Mouse (Mus musculus): ENCODE measurements at regions not wholly inside any gene's neighbourhood (a gene's known extent, or its start where the extent isn't known, plus 50 kb on each side); places are given as distances from the start of the nearest gene placed in this dataset.

- no peaks in the 10 kb centered on the region for H3K4me1 ChIP-seq
- DNase-seq (ENCODE audit: low spot score) = no peak
- H3K36me3 ChIP-seq = no peaks in the 10 kb centered on the region
- H3K27ac ChIP-seq = no peak overlapping the region
- no peaks in the 10 kb centered on the region for H3K9me3 ChIP-seq
- WGBS = 82% methylated on average over 7 of the region's 7 CpGs
- H3K4me3 ChIP-seq = no peak overlapping the region
- H3K27me3 ChIP-seq (ENCODE audit: insufficient read depth, poor library complexity, severe bottlenecking) = peaks cover 55% of the 10 kb centered on the region
Measured at GRCm38 (mm10) chr12:110200471-110200870, 78.4 kb upstream of the Dio3 start.

DNA sequence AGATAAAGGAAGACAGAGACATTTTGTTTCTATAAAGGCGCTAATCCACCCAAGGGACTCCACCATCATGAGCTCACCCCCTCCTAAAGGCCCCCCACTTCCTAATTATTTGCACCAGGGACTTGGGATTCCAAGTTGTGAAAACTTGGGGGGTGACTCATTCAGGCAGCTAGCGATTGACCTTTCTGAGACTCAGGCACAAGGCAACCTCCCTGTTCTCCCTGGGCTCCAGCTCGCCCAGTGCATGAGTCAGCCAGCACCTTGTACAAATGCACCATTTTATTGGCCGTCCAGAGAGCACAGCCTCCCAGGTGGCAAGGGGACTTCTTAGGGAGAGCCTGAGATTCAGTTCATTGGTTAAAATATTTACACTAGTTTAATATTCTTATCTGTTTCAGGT lies 78.0 kb upstream of the Dio3 start:
- 76% methylated on average over 4 of the region's 4 CpGs for WGBS
- Histone ChIP-seq H3K4me3 (no peak overlapping the region), H3K36me3 (no peaks in the 10 kb centered on the region), H3K9me3 (no peaks in the 10 kb centered on the region), H3K27me3 (ENCODE audit: insufficient read depth, poor library complexity, severe bottlenecking) (peaks cover 51% of the 10 kb centered on the region), H3K27ac (no peak overlapping the region), H3K4me1 (no peaks in the 10 kb centered on the region)
- no peak for DNase-seq (ENCODE audit: low spot score)

DNA sequence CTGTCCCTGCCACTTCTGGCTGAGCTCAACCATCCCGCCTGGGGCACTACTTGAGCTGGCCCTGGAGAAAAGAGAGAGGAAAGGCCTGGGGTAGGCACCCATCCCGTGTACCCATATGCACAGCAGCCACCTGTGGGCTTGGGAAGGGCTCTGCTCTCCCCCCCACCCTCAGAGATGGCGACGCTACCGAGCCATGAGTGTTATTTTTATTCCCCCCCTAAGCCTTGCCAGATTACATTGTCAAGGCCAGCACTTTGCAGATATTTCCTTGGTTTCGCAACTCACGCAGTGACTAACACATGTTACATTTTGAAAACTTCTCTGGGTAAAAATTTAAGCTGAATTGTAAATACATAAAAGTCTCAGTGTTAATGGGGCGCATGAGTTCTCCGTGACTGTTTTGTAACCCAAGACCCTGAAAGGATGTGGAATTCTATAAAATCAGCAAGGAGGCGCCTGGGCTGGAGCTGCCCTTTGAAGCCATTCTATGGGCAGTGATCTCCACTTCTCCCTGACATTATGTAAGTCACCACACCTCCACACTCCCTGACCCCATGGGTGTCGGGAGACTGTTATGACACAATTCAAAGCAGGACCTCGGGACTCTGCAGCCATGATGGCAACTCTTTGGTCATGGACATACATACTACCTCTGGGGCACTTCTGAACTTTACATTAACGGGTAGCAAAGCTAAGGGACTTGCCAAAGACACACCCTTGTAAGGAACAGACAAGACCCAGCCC lies 75.4 kb upstream of the Dio3 start:
- Histone ChIP-seq H3K27me3 (ENCODE audit: insufficient read depth, poor library complexity, severe bottlenecking) (peaks cover 55% of the 10 kb centered on the region), H3K9me3 (no peaks in the 10 kb centered on the region)

DNA sequence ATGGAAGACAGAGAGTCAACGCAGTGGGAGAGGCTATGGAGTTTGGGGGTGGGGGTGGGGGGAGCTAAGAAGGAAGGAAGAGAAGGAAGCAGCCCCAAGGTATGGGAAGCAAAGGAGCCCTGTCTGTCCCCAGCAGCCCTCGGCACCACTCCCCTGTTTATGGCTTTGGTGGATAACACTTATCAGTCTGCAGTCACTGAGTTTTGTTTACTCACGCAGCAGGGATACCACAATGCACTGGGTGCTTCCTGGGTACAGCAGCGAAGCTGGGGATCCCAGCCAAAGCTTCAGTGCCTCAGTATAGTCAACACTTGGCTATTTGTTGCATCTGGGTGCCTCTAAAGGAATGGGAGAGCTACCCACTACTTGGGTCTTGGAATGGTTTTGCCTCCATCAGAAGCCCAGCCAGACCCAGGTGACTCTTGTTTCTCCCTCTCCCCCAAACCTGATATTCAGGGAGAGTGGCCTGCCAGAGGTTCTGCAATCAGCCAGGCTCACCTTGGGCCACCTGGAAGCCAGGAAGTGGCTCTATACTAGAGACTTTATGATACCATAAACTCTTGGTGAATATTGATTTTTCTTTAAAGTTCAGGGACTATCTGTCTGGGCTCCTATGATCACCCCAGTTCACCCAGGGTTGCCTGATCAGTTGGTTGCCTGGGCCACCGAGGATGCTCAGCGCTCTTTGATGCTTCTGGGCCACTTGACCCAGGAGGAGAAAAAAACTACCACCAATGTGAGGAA lies 74.5 kb upstream of the Dio3 start:
- no peaks in the 10 kb centered on the region for H3K9me3 ChIP-seq
- 44% methylated on average over 6 of the region's 6 CpGs for WGBS
- H3K27ac ChIP-seq = no peak overlapping the region
- no peak overlapping the region for H3K4me3 ChIP-seq
- H3K27me3 ChIP-seq (ENCODE audit: insufficient read depth, poor library complexity, severe bottlenecking) = peaks cover 57% of the 10 kb centered on the region
- DNase-seq (ENCODE audit: low spot score) = no peak
- no peaks in the 10 kb centered on the region for H3K36me3 ChIP-seq
- peaks cover 10% of the 10 kb centered on the region; the same call in 1 of the 2 replicates for H3K4me1 ChIP-seq

More for the DNA sequence above, 75.4 kb upstream of the Dio3 start:
- peaks cover 10% of the 10 kb centered on the region; the same call in 1 of the 2 replicates for H3K4me1 ChIP-seq
- H3K36me3 ChIP-seq = no peaks in the 10 kb centered on the region
- no peak overlapping the region for H3K27ac ChIP-seq
- WGBS = 75% methylated on average over 13 of the region's 13 CpGs
- no peak for DNase-seq (ENCODE audit: low spot score)
- H3K4me3 ChIP-seq = no peak overlapping the region

- Histone ChIP-seq H3K27ac (no peak overlapping the region), H3K9me3 (no peaks in the 10 kb centered on the region), H3K4me1 (peaks cover 10% of the 10 kb centered on the region; the same call in 1 of the 2 replicates), H3K4me3 (no peak overlapping the region), H3K36me3 (no peaks in the 10 kb centered on the region), H3K27me3 (ENCODE audit: insufficient read depth, poor library complexity, severe bottlenecking) (peaks cover 64% of the 10 kb centered on the region)
- 51% methylated on average over 5 of the region's 5 CpGs for WGBS
- DNase-seq (ENCODE audit: low spot score) = no peak
Measured at GRCm38 (mm10) chr12:110206271-110206670, 72.6 kb upstream of the Dio3 start.

- WGBS = 13% methylated on average over 6 of the region's 6 CpGs
- Histone ChIP-seq H3K27me3 (ENCODE audit: insufficient read depth, poor library complexity, severe bottlenecking) (peaks cover 59% of the 10 kb centered on the region), H3K27ac (no peak overlapping the region), H3K4me3 (no peak overlapping the region), H3K4me1 (peaks cover 10% of the 10 kb centered on the region; the same call in 1 of the 2 replicates), H3K9me3 (no peaks in the 10 kb centered on the region), H3K36me3 (no peaks in the 10 kb centered on the region)
- DNase-seq (ENCODE audit: low spot score) = no peak
Measured at GRCm38 (mm10) chr12:110206812-110207211, 72.1 kb upstream of the Dio3 start.

- H3K4me3 ChIP-seq = no peak overlapping the region
- no peak for DNase-seq (ENCODE audit: low spot score)
- H3K36me3 ChIP-seq = no peaks in the 10 kb centered on the region
- no peak overlapping the region for H3K27ac ChIP-seq
- 37% methylated on average over 9 of the region's 9 CpGs for WGBS
- no peaks in the 10 kb centered on the region for H3K9me3 ChIP-seq
- peaks cover 10% of the 10 kb centered on the region; the same call in 1 of the 2 replicates for H3K4me1 ChIP-seq
- H3K27me3 ChIP-seq (ENCODE audit: insufficient read depth, poor library complexity, severe bottlenecking) = peaks cover 58% of the 10 kb centered on the region
Measured at GRCm38 (mm10) chr12:110207246-110207852, 71.5 kb upstream of the Dio3 start.

DNA sequence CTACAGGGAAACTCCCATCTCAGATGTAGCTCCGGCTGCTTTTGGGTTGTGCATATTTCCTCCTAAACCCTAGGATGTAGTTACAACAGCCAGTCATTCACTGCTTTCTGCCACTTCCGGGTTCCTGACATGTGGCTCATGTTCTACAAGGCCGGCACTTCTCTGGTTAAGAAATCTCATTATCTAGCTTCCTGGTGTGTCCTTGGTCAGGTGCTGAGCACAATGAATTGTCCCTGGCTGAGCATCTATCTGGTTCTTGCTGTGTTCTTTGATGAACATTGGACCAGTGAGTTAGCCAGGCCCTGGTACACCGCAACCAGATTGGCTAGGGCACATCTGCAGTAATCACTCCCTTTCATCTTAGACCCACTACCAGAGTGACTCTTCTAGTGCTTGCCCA lies 66.2 kb upstream of the Dio3 start:
- 72% methylated on average over 4 of the region's 4 CpGs for WGBS

DNA sequence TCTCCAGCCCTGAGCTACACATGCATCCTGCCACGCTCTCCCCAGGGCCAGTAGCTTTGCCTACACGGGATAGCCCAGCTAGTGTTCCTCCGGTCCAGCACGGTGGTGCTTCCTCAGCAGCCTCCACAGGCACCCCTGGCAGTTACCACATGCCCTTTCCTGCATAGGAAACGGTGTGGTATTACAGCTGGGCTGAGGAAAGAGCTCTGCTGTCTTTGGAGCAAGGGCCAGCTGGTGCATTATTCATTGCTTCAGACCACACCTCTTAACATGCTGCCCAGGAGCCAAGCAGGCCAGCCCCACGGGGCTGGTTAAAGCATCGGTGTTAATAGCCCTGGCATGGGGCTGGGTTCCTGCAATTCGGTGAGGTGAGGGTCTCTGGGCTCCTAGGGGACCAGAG lies 64.0 kb upstream of the Dio3 start:
- no peaks in the 10 kb centered on the region for H3K36me3 ChIP-seq
- no peak for DNase-seq (ENCODE audit: low spot score)
- H3K4me1 ChIP-seq = peaks cover 7% of the 10 kb centered on the region; the same call in 1 of the 2 replicates
- H3K27me3 ChIP-seq (ENCODE audit: insufficient read depth, poor library complexity, severe bottlenecking) = peaks cover 23% of the 10 kb centered on the region; the same call in 1 of the 2 replicates
- no peak overlapping the region for H3K27ac ChIP-seq
- WGBS = 47% methylated on average over 8 of the region's 8 CpGs
- H3K9me3 ChIP-seq = no peaks in the 10 kb centered on the region
- H3K4me3 ChIP-seq = no peak overlapping the region

More for the DNA sequence above, 66.2 kb upstream of the Dio3 start:
- Histone ChIP-seq H3K27ac (no peak overlapping the region), H3K36me3 (no peaks in the 10 kb centered on the region), H3K27me3 (ENCODE audit: insufficient read depth, poor library complexity, severe bottlenecking) (peaks cover 39% of the 10 kb centered on the region), H3K9me3 (no peaks in the 10 kb centered on the region), H3K4me1 (peaks cover 7% of the 10 kb centered on the region; the same call in 1 of the 2 replicates), H3K4me3 (no peak overlapping the region)
- DNase-seq (ENCODE audit: low spot score) = no peak

- 50% methylated on average over 6 of the region's 6 CpGs for WGBS
- DNase-seq (ENCODE audit: low spot score) = no peak
- H3K4me1 ChIP-seq = peaks cover 7% of the 10 kb centered on the region; the same call in 1 of the 2 replicates
- H3K9me3 ChIP-seq = no peaks in the 10 kb centered on the region
- no peak overlapping the region for H3K27ac ChIP-seq
- H3K27me3 ChIP-seq (ENCODE audit: insufficient read depth, poor library complexity, severe bottlenecking) = peaks cover 18% of the 10 kb centered on the region; the same call in 1 of the 2 replicates
- no peaks in the 10 kb centered on the region for H3K36me3 ChIP-seq
- no peak overlapping the region for H3K4me3 ChIP-seq
Measured at GRCm38 (mm10) chr12:110215311-110215710, 63.6 kb upstream of the Dio3 start.

DNA sequence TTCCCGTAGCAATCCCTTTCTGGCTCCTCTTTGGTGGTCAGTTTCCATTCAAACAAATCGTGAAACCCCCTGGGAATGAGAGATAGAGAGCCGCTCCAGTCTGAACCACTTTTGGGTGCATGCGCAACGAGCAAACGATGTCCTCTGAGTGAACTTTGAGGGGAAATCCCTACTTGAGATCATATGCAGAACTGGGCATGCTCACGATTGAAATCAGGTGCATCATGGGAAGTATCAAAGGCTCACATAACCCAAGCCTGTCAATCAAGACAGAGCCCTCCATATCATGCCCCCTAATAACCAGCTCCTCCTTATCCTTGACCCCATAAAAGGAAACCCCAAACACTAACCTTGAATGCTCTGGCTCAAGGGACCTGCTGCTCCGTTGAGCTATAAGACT lies 59.1 kb upstream of the Dio3 start:
- Histone ChIP-seq H3K9me3 (no peaks in the 10 kb centered on the region), H3K27me3 (ENCODE audit: insufficient read depth, poor library complexity, severe bottlenecking) (peaks cover 24% of the 10 kb centered on the region), H3K27ac (no peak overlapping the region), H3K4me3 (no peak overlapping the region), H3K36me3 (no peaks in the 10 kb centered on the region), H3K4me1 (peaks cover 7% of the 10 kb centered on the region; the same call in 1 of the 2 replicates)
- DNase-seq (ENCODE audit: low spot score) = no peak
- 80% methylated on average over 8 of the region's 8 CpGs for WGBS

GRCm38 (mm10) chr12:110220516-110220915 lies 58.4 kb upstream of the Dio3 start:
- 68% methylated on average over 8 of the region's 8 CpGs for WGBS
- Histone ChIP-seq H3K36me3 (no peaks in the 10 kb centered on the region), H3K27ac (no peak overlapping the region), H3K27me3 (ENCODE audit: insufficient read depth, poor library complexity, severe bottlenecking) (peaks cover 17% of the 10 kb centered on the region), H3K4me1 (no peaks in the 10 kb centered on the region), H3K4me3 (no peak overlapping the region), H3K9me3 (no peaks in the 10 kb centered on the region)
- no peak for DNase-seq (ENCODE audit: low spot score)

- Histone ChIP-seq H3K4me1 (no peaks in the 10 kb centered on the region), H3K36me3 (no peaks in the 10 kb centered on the region), H3K27me3 (ENCODE audit: insufficient read depth, poor library complexity, severe bottlenecking) (peaks cover 17% of the 10 kb centered on the region), H3K4me3 (no peak overlapping the region), H3K27ac (no peak overlapping the region), H3K9me3 (no peaks in the 10 kb centered on the region)
- WGBS = 37% methylated on average over 4 of the region's 4 CpGs
- DNase-seq (ENCODE audit: low spot score) = no peak
Measured at GRCm38 (mm10) chr12:110221184-110221583, 57.7 kb upstream of the Dio3 start.

Measured in heart, embryonic 10.5 days (tissue).